Mouse (Mus musculus): ENCODE measurements around the gene Lamc2.
"Not testable (repeated sequence)": the region's sequence is repeated elsewhere in the genome, so short reads cannot be mapped to it uniquely, and the experiment has no call there.

The Lamc2 gene

DNA sequence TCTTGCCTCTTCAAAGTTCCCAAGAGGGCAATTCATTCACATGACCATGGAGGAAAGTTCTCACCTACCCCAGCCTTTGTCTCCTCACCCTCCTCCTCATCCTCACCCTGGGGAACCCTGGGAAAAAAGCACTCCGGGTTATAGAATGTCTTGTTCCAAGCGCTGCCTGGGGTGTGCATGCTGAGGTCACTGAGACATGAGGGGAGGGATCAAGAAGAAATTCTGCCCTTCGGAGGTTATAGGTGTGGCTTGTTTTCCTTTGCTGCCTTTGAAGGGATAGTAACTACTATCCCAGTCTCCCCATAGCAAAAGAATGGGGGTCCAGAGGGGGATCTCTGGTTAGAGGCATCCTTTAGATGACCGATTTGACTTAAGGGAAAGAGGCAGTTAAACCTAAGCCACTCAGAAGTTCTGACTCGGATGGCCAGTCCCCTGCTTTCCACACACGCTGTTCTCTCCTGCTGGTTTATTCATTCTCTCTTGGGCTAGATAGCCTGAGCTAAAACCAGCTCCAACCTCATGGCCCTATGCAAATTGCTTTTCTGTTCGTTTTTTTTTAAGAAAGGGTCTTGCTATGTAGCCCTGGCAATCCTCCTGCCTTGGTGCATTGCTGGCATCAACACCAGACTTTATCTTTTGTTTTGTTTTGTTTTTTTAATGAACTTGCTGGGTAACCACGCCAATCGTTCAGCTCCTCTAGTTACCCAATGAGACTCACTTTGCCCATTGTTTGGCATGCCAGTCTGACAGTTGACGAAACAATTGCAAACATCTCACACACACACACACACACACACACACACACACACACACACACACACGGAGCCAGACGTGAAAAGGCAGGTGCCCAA lies 91.8 kb downstream of the Lamc2 start:
- no peak for DNase-seq

GRCm38 (mm10) chr1:153093581-153093980 lies 92.7 kb downstream of the Lamc2 start:
- DNase-seq = no peak

DNA sequence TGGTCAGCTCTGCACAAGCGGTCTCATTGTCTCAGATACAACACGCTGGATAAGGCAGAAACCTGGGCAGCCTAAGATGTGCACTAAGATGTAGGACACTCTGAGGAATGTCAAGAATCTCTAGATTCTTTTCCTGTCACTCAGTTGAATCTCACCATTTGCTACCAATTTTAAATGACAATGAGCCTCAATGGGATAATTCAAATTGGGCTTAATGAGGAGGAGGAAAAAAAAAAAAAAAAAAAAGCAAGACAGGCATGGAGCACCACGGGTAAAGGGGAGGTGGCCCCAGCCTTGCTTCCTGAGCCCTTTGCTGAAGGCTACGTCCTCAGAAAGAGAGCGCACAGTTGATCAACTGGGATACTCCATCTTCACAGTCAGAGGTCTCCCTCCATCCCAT lies 93.1 kb downstream of the Lamc2 start:
- no peak for DNase-seq

DNA sequence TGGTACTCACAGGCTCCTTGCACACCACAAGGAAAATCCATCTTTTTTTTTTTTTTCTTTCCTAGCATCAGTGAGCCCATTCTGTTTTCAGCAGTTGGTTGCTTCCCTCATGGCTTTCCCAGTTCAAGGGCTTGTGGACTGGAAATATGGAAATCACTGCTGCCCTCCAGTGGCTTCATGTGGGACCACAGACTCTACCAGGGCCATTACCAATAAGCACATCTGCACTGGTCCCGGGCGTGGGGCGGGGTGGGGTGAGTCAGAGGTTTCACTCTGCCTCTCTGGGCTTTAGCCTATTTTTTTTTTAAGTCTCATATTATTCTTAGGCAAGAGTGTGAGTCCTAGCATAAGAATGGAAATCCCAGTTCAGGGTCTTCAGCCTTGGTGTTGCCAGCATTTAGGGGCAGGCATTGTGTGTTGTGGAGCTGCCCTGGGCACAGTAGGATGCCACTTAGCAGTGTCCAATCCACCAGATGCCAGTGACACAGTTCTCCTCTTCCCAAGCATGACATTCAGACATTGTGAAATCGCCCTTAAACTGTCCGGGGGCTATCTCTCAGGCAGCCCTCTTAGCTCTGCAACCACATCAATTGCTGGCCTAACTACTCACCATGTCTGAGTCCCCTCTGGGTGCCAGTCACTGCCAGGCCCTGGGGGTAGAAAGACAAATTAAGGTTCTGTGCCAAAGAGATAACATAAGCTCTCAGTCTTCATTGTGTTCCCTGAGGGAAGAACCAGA lies 93.8 kb downstream of the Lamc2 start:
- DNase-seq = peak; percentile 62

DNA sequence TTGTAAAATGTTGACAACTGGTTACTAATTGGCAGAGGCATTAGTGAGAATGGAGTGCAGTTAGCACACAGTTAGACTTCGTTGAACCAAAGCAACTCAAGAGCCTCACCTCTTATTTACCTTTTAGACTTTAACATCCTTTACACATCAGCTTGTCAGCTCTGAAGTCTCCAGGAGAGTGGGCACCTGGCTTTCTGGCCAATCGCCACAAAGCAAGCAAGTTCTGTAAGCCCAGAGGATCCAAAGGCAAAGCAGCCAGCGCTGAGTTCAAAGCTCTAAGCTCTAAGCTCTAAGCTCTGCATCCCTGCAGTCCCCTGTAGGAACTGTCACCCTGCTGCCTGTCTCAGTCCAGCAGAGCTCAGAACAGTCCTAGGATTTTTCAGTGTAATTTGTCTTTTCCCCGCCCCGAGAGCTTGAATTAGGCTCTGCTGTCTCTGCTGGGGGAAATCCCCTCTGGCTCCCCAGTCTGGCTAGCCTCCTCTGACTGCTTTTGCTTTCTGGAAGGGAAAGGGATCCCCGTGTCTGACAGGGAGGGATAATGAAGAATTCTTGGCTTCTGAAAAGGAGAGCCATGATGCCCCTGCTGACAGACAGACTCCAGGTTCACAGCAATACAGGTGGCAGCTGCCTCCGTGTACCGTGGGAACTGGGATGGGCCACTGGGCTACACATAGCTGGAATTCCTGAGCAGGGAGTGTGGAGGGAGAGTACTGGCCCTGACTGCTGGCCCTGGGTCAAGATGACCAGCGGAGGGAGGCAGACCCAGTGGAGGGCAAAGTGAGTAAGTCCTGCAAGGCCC lies 94.6 kb downstream of the Lamc2 start:
- DNase-seq = no peak

DNA sequence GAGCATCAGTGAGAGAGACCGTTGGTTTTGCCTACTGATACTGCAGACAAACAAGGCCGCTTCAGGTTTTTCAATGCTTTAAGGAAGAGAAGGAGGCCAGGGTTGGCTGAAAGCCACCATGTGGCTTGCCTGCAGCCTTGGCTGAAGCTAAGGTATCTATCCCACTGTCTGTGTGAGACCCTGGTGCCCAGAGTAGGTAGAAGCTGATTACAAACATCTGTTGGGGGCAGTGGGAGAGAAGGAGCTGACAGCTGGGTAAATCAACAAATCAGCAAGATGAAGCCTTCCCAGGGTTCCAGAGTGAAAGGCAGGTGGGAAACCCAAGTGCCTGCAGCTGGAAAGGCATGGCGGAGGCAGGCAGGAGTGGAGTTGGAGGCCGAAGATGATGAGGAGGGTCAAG lies 95.4 kb downstream of the Lamc2 start:
- no peak for DNase-seq

GRCm38 (mm10) chr1:153090081-153090480 lies 96.2 kb downstream of the Lamc2 start:
- no peak for DNase-seq

GRCm38 (mm10) chr1:153087771-153088170 lies 98.5 kb downstream of the Lamc2 start:
- no peak for DNase-seq

DNA sequence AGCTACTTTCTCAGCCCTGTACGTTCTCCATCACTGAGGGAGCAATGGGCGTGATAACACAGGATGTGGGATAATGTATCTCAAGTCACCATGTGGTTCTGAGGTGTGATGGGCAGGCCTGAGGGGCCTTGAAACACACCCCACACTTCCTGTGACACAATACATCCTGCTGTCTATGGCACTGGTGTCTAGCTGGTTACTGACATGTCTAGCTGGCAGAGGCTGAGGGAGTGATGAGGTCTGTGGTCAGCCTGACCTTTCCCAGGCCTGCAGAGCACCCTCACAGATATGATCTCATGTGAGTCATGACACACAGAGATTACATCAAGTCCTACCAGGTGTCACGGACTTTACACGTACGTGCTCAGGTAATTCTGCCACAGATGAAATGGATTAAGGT lies 101.0 kb downstream of the Lamc2 start:
- no peak for DNase-seq

- peak; percentile 57 for DNase-seq
These were observed 102.1 kb downstream of the Lamc2 start for GRCm38 (mm10) chr1:153084191-153084590.

DNA sequence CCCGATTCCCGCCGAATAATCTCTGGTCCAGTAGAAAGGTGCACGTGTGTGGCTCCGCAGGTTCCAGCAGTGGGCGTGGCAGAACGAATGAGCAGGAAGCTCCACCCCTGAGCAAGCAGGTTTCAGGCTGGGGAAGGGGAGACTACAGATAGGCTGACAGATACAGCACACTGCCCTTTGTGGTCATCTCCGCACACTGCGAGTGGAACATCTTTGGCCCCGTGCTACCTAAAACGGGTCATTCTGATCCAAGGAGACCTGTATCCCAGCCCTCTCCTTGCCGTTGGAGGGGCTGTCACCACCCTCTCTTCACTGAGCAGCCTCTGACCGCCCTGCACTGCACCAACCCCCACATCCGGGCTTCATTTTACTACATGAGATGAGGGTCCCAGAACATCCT lies 103.0 kb downstream of the Lamc2 start:
- DNase-seq = not testable (repeated sequence)

- no peak for DNase-seq
These were observed 110.3 kb downstream of the Lamc2 start for GRCm38 (mm10) chr1:153075955-153076354.

DNA sequence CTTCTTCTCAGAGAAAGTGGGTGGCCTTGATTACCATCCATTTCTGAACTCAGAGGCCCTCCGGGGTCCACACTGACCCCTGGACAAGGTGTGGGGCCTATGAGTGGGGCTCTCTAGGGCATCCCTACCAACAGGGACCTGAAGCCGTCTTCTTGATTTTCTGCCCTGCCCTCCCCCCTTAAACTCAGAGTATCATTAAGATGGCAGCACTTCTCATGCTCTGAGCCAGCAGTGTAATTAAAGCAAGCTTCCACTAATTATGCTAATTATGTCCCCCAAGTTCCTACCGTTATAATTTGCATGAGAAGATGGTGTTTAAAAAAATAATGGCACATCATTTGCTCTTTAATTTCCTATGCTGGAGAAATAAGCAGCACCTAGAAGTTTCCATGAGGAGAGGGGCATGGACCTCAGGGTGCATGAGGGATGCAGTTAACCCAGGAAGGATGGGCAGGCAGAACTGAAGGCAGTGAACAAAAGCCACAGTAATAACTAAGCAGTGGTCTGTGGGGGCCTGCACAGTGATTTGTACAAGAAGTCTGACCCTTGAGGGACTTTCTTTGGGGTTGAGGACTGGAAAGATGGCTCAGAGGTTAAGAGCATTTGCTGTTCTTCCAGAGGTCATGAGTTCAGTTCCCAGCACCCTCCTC lies 111.0 kb downstream of the Lamc2 start:
- no peak for DNase-seq

GRCm38 (mm10) chr1:153073441-153073840 lies 112.8 kb downstream of the Lamc2 start:
- no peak for DNase-seq

Measured in right cerebral cortex, adult 18-20 months (tissue).